Mouse (Mus musculus) c-Kit-negative CD71-positive TER-119-positive erythroid progenitor cells, embryonic 14.5 days (primary cell): ENCODE data around the gene 4930596D02Rik.

Source experiments
- DNase-seq: peaks from one replicate; pipeline ENCODE4 v3.0.0-alpha.2; 2013; ENCODE audit warnings: low read depth, low spot score

4930596D02Rik gene

GRCm38 (mm10) chr14:35811878-35812277 is at the start of gene 4930596D02Rik:
4930596D02Rik (minus strand) TSS chr14:35811978.
- DNase-seq, result no peak

DNA sequence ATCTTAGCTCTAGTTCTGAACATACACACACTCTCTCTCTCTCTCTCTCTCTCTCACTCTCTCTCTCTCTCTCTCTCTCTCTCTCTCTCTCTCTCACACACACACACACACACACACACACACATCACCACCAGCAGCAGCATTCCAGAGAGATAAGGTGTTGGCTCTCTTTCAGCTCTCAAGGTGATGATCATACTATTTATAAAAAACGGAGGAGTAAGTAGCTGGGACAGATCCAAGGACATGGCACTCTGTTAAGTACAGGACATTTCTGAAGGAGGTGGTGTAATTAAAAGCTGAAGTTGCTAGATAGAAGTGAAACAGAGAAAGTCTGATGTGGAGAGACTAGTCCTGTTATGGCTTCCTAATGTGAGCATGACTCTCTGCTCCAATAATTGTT is 41.5 kb upstream of the 4930596D02Rik start:
- DNase-seq, result no peak

DNA sequence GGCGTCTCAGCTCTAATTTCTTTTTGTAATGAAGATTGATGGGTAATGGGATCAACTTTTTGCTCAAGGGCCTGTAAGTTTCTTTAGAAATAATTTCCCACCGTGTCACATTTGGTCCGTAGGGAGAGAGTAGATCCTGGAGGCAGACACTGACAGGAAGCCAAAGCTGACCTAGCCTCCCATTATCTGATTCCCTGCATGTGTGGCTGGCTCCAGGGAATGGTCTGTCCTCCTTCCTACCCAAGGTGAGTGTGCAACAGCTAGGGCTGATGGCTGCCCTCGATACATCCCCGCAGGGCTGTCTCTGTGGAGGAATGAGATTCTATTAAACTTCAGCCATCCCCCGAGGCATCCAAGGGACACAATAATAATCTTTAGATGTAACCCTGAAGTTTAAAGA is 33.5 kb upstream of the 4930596D02Rik start:
- no peak for DNase-seq

GRCm38 (mm10) chr14:35842111-35842721 is 30.4 kb upstream of the 4930596D02Rik start:
- no peak for DNase-seq

GRCm38 (mm10) chr14:35792656-35793213 is 19.0 kb downstream of the 4930596D02Rik start:
- DNase-seq, result no peak

- DNase-seq, result no peak
Observed at GRCm38 (mm10) chr14:35780033-35780432, 31.7 kb downstream of the 4930596D02Rik start.

DNA sequence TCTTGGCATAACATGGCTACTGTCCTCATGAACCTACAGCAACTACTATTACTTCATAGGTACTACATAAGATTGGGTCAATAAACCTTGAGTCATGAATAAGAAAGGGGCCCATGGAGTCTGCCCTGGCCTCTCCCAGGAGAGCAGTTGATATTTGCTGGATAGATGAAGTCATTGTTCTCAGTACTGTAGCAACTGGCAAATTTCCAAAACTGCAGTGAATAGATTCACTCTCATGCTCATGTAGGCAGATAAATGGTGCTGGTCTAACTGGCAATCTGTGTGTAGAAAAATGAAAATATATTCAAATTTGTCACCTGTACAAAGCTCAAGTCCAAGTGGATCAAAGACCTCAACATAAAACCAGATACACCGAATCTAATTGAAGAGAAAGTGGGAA is 38.5 kb downstream of the 4930596D02Rik start:
- DNase-seq, result no peak
